Mouse (Mus musculus) heart, embryonic 12.5 days (tissue): Measurements from ENCODE around the gene Adra2a. TPM values are rescaled to one million over a fixed set of nuclear protein-coding genes. Genes with fewer than 3 reads are reported as not detected.

Source experiments
- ATAC-seq: fragments of 200-750 bp; cut with Nextera tagmentation; 2 replicates; pipeline ENCODE4 v1.8.0; 2017; ENCODE audit warnings: moderate TSS enrichment, moderate library complexity; ENCODE audit not compliant: insufficient number of reproducible peaks, low FRiP score
- H3K27ac ChIP-seq: fragments of 300-500 bp; sonication (generic); 2 replicates; pipeline ENCODE4 v1.5.1; 2016; ENCODE audit warnings: mild to moderate bottlenecking, moderate library complexity; ENCODE audit not compliant: poor library complexity, severe bottlenecking
- H3K27me3 ChIP-seq: fragments of 300-500 bp; sonication (generic); replicated peaks from 2 replicates; pipeline ENCODE4 v1.6.1; 2016; ENCODE audit warnings: mild to moderate bottlenecking, moderate library complexity
- H3K36me3 ChIP-seq: fragments of 300-500 bp; sonication (generic); 2 replicates; pipeline ENCODE4 v1.6.1; 2016; ENCODE audit warnings: mild to moderate bottlenecking, moderate library complexity
- H3K4me1 ChIP-seq: fragments of 300-500 bp; sonication (generic); replicated peaks from 2 replicates; pipeline ENCODE4 v1.6.1; 2016; ENCODE audit warnings: mild to moderate bottlenecking
- H3K4me2 ChIP-seq: fragments of 300-500 bp; sonication (generic); 2 replicates; pipeline ENCODE4 v1.6.1; 2016; ENCODE audit warnings: mild to moderate bottlenecking, moderate library complexity
- H3K4me3 ChIP-seq: fragments of 300-500 bp; sonication (generic); 2 replicates; pipeline ENCODE4 v1.5.1; 2016; ENCODE audit warnings: mild to moderate bottlenecking
- H3K9ac ChIP-seq: fragments of 300-500 bp; sonication (generic); 2 replicates; pipeline ENCODE4 v1.6.1; 2016; ENCODE audit warnings: mild to moderate bottlenecking, moderate library complexity
- H3K9me3 ChIP-seq: fragments of 300-500 bp; sonication (generic); replicated peaks from 2 replicates; pipeline ENCODE4 v1.6.1; 2016; ENCODE audit warnings: mild to moderate bottlenecking, moderate library complexity
- WGBS: fragments of 180-500 bp; shearing (Covaris S2); methylation state at CpG from one replicate; pipeline ENCODE4 v1.1.7; 2016; 5-methylcytosine and 5-hydroxymethylcytosine counted together
- polyA plus RNA-seq: library from polyadenylated mRNA; unstranded; fragments of >200 nt; fragmentation: Nextera tagmentation; extraction: Ambion mirVana; gene quantifications from 2 replicates; pipeline ENCODE4 v1.2.1, GENCODE M21; 2016

Adra2a gene
- polyA plus RNA-seq, result 0.04 and 0.09 TPM in 2 replicates

GRCm38 (mm10) chr19:54043851-54044250, at the start of gene Adra2a:
Gene Adra2a (plus strand): TSS chr19:54044151.
- H3K4me2 ChIP-seq, result peak within 1 kb of the TSS; percentile 96
- H3K4me1 ChIP-seq, result peaks cover 45% of the 10 kb centered on the region
- peaks cover 37% of the 10 kb centered on the region for H3K27me3 ChIP-seq
- no peak for ATAC-seq
- no peaks in the 10 kb centered on the region for H3K9me3 ChIP-seq
- WGBS, result 64% methylated on average over 5 of the region's 5 CpGs
- peak within 1 kb of the TSS; percentile 58 for H3K4me3 ChIP-seq
- H3K36me3 ChIP-seq, result no peaks in the 10 kb centered on the region
- H3K9ac ChIP-seq, result peak within 1 kb of the TSS; percentile 74
- H3K27ac ChIP-seq, result no peak within 1 kb of the TSS

GRCm38 (mm10) chr19:53994276-53994675, 49.7 kb upstream of the Adra2a start:
- no peaks in the 10 kb centered on the region for H3K4me1 ChIP-seq
- no peak for ATAC-seq
- H3K27me3 ChIP-seq, result no peaks in the 10 kb centered on the region
- no peak overlapping the region for H3K4me3 ChIP-seq
- H3K36me3 ChIP-seq, result peaks cover 7% of the 10 kb centered on the region; the same call in 1 of the 2 replicates
- H3K9me3 ChIP-seq, result no peaks in the 10 kb centered on the region
- no peak overlapping the region for H3K27ac ChIP-seq
- H3K9ac ChIP-seq, result no peak overlapping the region
- no peak overlapping the region for H3K4me2 ChIP-seq
- WGBS, result 80% methylated on average over 1 of the region's 1 CpGs

DNA sequence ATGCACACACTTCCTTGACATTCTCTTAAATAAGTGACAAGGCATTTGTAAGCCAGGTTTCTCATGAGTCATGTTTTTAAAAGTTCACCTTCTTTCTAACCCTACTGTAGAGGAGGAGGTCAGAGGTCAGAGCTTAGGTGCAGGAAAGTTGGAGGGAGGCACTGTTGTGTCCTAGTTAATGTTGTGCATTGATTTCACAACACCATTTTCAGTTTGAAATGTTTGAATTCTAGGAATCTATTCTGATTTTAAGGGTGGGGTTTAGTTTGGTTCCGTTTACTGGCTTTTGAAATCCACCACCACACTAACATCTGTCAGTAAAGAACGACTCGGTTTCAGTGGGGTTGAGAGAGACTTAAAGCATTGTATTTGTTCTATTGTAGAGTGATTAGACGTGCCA, 33.0 kb upstream of the Adra2a start:
- H3K4me3 ChIP-seq, result no peak overlapping the region
- no peak overlapping the region for H3K9ac ChIP-seq
- no peaks in the 10 kb centered on the region for H3K27me3 ChIP-seq
- 0 out of 2 replicates have a peak, but pooled peaks cover 3% of the 10 kb centered on the region for H3K36me3 ChIP-seq
- H3K4me2 ChIP-seq, result no peak overlapping the region
- no peaks in the 10 kb centered on the region for H3K9me3 ChIP-seq
- no peak overlapping the region for H3K27ac ChIP-seq
- peaks cover 7% of the 10 kb centered on the region; the same call in 1 of the 2 replicates for H3K4me1 ChIP-seq
- ATAC-seq, result no peak
- WGBS, result 86% methylated on average over 4 of the region's 4 CpGs

DNA sequence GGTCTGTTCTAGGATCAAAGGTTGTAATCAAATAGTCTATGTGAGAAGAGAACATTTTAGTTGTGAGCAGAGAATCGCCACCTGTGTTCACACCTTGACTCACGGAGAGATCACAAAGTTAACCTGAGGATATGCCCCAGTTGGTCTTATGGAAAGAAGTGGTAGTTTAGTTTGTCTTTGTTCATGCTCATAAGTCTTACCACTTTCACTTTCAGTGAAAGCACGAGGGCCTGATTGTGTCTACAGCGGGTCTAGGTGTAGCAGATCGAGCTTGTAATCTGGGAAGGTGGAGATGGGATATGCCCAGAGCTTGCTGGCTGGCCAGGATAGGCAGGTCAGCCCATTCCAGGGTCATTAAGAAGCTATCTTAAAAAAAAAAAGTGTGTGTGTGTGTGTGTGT, 29.0 kb upstream of the Adra2a start:
- no peak overlapping the region for H3K27ac ChIP-seq
- no peak for ATAC-seq
- H3K9me3 ChIP-seq, result no peaks in the 10 kb centered on the region
- H3K9ac ChIP-seq, result no peak overlapping the region
- 0 out of 2 replicates have a peak, but pooled peaks cover 2% of the 10 kb centered on the region for H3K36me3 ChIP-seq
- H3K4me3 ChIP-seq, result no peak overlapping the region
- no peak overlapping the region for H3K4me2 ChIP-seq
- H3K4me1 ChIP-seq, result peaks cover 5% of the 10 kb centered on the region; the same call in 1 of the 2 replicates
- H3K27me3 ChIP-seq, result no peaks in the 10 kb centered on the region
- WGBS, result 93% methylated on average over 5 of the region's 5 CpGs

DNA sequence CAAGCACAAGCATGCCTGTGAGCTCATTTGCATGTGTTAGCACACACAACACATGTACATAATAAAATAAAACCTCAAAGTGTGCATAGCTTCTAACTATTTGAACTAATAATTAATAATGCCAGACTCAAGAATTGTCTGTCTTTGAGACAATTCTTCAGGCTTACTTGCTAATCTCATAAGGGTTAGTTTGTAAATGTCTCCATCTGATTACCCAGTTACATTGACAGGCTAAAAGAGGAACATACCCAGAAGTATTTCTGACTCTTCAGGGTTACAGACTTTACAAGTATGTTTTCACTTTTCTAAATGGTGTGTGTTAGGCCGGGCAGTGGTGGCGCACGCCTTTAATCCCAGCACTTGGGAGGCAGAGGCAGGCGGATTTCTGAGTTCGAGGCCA, 28.4 kb upstream of the Adra2a start:
- Histone ChIP-seq H3K4me2 (no peak overlapping the region), H3K4me1 (0 out of 2 replicates have a peak, but pooled peaks cover 5% of the 10 kb centered on the region), H3K4me3 (no peak overlapping the region), H3K36me3 (0 out of 2 replicates have a peak, but pooled peaks cover 2% of the 10 kb centered on the region), H3K27me3 (no peaks in the 10 kb centered on the region), H3K9me3 (no peaks in the 10 kb centered on the region), H3K9ac (no peak overlapping the region), H3K27ac (no peak overlapping the region)
- WGBS, result 91% methylated on average over 5 of the region's 5 CpGs
- no peak for ATAC-seq

GRCm38 (mm10) chr19:54035100-54035499, 8.9 kb upstream of the Adra2a start:
- ATAC-seq, result no peak
- H3K36me3 ChIP-seq, result peaks cover 28% of the 10 kb centered on the region
- 91% methylated on average over 6 of the region's 6 CpGs for WGBS
- no peak overlapping the region for H3K27ac ChIP-seq
- no peaks in the 10 kb centered on the region for H3K9me3 ChIP-seq
- no peak overlapping the region for H3K4me3 ChIP-seq
- 0 out of 2 replicates have a peak, but pooled peaks cover under 1% of the 10 kb centered on the region for H3K4me1 ChIP-seq
- H3K27me3 ChIP-seq, result no peaks in the 10 kb centered on the region
- no peak overlapping the region for H3K9ac ChIP-seq
- H3K4me2 ChIP-seq, result no peak overlapping the region

DNA sequence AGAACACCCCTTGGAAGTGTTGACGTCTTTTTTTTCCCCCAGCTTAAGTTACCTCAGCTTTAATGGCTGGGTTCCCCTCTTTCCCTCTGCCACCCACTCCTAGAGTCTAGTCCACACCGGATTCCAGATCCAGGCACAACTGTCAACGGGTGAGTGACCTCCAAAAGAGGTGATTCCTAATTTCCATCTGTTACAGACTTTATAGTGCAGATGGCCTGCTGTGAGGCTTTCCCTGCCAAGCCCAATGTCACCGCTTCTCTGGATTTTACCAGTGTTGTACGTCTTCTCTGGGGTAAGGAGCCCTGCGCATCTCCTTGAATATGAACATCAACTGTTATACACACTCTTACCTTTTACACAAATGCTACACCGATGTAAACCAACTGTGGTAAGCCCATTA, 4.5 kb upstream of the Adra2a start:
- WGBS, result 83% methylated on average over 7 of the region's 7 CpGs
- Histone ChIP-seq H3K9me3 (no peaks in the 10 kb centered on the region), H3K27me3 (no peaks in the 10 kb centered on the region), H3K4me1 (peaks cover 12% of the 10 kb centered on the region; the same call in 1 of the 2 replicates), H3K36me3 (peaks cover 14% of the 10 kb centered on the region), H3K9ac (no peak overlapping the region), H3K4me3 (no peak overlapping the region), H3K27ac (no peak overlapping the region), H3K4me2 (no peak overlapping the region)
- no peak for ATAC-seq

GRCm38 (mm10) chr19:54040356-54041028, 3.5 kb upstream of the Adra2a start:
- Histone ChIP-seq H3K9me3 (no peaks in the 10 kb centered on the region), H3K9ac (no peak overlapping the region), H3K4me2 (no peak overlapping the region), H3K4me1 (peaks cover 15% of the 10 kb centered on the region; the same call in 1 of the 2 replicates), H3K4me3 (no peak overlapping the region), H3K36me3 (peaks cover 6% of the 10 kb centered on the region), H3K27ac (no peak overlapping the region), H3K27me3 (peaks cover 4% of the 10 kb centered on the region; the same call in 1 of the 2 replicates)
- no peak for ATAC-seq
- 54% methylated on average over 4 of the region's 4 CpGs for WGBS

DNA sequence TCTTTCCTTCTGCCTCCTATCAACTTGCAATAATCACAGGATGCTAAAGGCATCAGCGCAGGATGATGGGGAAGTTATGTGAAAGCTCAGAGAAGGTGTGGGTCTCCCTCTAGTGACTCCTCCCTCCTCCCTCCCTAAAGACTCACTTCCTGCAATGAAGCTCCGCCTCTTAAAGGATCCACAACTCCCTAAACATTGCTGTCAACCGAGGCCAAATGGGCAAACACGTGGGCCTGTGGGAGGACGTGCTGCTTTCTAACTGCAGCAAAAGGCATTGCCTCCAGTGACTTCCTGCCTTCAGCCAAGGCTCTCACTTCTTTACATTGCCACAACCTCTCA, 3.0 kb upstream of the Adra2a start:
- peaks cover 19% of the 10 kb centered on the region for H3K4me1 ChIP-seq
- 22% methylated on average over 5 of the region's 5 CpGs for WGBS
- no peak overlapping the region for H3K4me3 ChIP-seq
- no peak for ATAC-seq
- H3K27me3 ChIP-seq, result peaks cover 9% of the 10 kb centered on the region
- no peak overlapping the region for H3K9ac ChIP-seq
- peaks cover 5% of the 10 kb centered on the region for H3K36me3 ChIP-seq
- H3K27ac ChIP-seq, result no peak overlapping the region
- H3K4me2 ChIP-seq, result no peak overlapping the region
- no peaks in the 10 kb centered on the region for H3K9me3 ChIP-seq

- peaks cover 46% of the 10 kb centered on the region for H3K27me3 ChIP-seq
- no peaks in the 10 kb centered on the region for H3K9me3 ChIP-seq
- no peaks in the 10 kb centered on the region for H3K36me3 ChIP-seq
- H3K4me3 ChIP-seq, result peak overlapping the region; percentile 58
- H3K9ac ChIP-seq, result peak overlapping the region; percentile 74
- no peak overlapping the region for H3K27ac ChIP-seq
- peak overlapping the region; percentile 96 for H3K4me2 ChIP-seq
- H3K4me1 ChIP-seq, result peaks cover 45% of the 10 kb centered on the region
- under 1% methylated on average over 59 of the region's 59 CpGs for WGBS
- ATAC-seq, result peak; percentile 69
Measured at GRCm38 (mm10) chr19:54044507-54045371, 788 bp downstream of the Adra2a start.

DNA sequence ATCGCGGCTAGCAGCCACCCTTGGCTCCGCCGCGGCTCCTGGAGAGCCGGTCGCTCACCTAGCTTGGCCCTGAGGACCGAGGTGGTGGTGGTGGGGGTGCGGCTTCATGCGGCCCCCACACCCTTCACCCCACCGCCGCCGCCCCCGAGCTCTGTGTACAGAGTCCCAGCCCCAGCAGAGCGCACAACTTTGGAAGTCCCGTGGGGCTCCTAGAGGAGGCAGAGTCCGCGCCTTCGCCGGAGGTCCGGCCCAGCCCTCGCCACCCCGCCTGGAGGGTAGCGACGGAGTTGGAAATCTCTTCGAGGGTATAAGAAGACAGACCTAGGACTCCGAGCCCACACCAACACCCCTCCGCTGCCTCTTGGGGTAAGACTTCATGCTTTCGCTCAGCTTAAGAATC, 1.5 kb downstream of the Adra2a start:
- Histone ChIP-seq H3K4me1 (peaks cover 41% of the 10 kb centered on the region), H3K4me3 (peak overlapping the region; percentile 58), H3K27me3 (peaks cover 51% of the 10 kb centered on the region), H3K27ac (no peak overlapping the region), H3K4me2 (peak overlapping the region; percentile 96), H3K9me3 (no peaks in the 10 kb centered on the region), H3K36me3 (no peaks in the 10 kb centered on the region), H3K9ac (peak overlapping the region; percentile 74)
- WGBS, result 2% methylated on average over 29 of the region's 29 CpGs
- 0 out of 2 replicates have a peak, but pooled peaks have one; percentile 12 for ATAC-seq
